Mouse (Mus musculus) gastrocnemius, postnatal 14 days (tissue): ENCODE results near the gene Tfap2b. TPM values are rescaled to one million over a fixed set of nuclear protein-coding genes. Genes with fewer than 3 reads are reported as not detected.

ENCODE experiments used
- DNase-seq: peaks from one replicate; pipeline ENCODE4 v3.0.0; 2021; ENCODE audit warnings: mixed read lengths
- intact Hi-C: fragments of 180-260 bp; cut with DNase I; formaldehyde crosslinking; loops from one replicate; pipeline ENCODE4 v1.15.1; 2025; ENCODE audit warnings: low total_unique reads
- total RNA-seq, 2 experiments: library from RNA; stranded (reverse); gene quantifications; 2 replicates each; pipeline ENCODE4 v1.2.3; 2021

Gene Tfap2b
- total RNA-seq, 2 experiments from 2014 or later = not detected

DNA sequence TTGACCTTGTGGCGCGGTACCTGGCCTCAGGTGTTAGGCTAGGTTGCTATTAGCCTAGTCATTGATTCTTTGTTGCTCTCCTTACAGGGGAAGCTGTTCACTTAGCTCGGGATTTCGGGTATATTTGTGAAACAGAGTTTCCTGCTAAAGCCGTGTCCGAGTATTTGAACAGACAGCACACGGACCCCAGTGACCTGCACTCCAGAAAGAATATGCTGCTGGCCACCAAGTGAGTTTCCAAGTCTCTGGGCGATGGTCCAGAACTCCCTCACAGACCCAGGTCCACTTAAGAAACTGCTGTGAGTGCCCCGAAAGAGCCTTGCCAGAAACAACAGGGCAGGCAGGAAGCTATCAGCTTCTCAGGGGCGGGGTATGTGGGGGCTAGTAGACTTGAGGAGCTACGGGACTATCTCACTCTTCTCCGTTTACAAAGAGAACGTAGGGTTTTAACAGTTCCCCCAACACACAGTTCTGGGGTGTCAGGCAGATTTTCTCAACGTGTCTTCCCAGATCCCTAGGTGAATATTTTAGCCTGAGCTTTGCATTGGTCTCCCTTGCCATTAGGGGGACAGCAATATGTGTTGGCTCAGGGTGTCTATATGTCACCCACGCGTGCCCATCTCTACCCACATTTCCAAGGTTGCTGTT lies 22.3 kb downstream of the Tfap2b start:
- intact Hi-C loops = no loop called here
- no peak for DNase-seq

DNA sequence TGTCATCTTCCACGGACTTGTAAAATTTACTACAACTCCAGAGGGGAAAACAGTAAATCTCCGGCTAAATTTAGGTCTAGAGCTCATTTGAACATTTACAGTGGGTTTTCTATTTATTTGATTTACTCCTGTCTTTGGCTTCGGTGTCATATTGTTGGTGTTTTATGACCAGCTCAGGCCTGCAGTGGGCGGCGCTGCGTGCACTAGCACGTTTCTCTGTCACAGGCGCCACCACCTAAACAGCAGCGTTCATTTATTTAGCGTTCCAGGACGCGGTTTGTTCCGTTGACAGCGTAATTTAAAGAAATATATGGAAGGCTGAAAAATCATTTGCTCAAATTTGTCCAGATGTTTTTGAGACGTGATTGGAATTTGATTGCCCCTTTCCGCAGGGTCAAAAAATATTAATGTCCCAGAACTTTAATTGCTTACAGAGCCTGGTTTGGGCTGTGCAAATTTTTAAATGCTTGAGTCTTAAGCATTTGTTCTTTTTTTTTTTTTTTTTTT lies 22.9 kb downstream of the Tfap2b start:
- intact Hi-C loops = no loop called here
- DNase-seq = no peak

DNA sequence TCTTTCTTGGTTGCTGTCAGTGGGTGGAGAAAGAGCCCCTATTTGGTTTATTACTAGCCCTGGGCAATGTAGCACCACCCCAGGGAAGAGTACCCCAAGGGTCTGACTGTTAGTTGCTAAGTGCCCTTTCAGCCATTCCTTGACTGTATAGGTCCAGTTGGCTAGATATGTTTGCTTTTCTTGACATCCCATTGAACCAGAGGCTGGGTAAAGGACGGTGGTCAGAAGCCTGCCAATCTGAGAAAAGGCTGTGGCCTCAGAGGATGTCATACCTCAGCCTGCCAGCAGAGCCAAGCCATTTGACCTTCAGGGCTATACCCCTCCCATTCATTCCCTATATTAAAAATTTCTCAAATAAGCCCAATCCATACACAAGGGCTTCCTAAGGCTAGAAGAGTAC lies 24.0 kb downstream of the Tfap2b start:
- DNase-seq = no peak
- intact Hi-C loops = no loop called here

DNA sequence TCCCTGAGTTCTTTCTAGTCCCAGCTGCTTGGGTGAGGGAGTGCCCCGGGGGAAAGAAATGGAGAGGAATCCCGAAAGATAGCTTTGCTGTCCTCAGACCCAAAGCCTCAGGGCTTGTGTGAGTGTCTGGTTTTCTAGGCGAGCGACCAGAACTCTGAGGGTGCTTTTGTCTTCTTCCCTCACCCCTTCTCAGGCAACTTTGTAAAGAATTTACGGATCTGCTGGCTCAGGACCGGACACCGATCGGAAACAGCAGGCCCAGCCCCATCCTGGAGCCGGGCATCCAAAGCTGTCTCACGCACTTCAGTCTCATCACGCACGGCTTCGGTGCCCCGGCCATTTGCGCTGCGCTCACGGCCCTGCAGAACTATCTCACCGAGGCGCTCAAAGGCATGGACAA lies 25.1 kb downstream of the Tfap2b start:
- intact Hi-C loops = no loop called here
- DNase-seq = no peak

DNA sequence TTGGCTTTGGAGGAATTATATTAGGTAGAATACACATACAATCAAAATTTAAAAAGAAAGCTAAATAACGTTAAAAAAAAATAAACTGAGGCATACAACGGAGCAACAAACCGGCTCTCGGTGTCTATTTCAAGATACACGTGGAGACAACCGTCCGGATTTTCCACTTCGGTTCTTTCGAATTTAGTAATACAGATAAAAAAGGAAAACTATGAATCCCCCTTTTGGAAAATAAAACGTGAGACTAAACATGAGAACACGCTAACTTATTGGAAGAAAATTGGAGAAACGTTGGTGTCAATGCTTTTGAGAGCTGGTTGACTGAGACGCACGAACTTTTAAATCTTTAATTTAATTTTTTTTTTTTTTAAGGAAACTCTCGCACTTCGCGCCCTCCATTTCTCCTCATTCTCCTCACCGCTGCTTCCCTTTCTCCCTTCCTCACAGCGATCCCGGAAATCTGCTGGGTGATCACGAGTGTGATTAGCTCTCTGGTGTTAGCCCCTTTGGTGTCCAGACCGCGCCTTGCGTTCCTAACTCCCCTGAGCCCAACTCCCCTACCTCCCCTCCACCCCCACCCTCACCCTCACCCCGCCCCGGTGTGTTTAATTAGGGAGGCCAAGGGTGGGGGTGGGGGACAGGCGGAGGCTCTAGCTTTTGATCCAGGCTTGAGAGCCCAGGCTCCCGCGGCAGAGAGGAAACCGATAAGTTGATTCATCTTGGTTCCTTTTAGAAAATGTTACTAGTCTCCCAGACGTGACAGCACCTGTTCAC lies 25.9 kb downstream of the Tfap2b start:
- intact Hi-C loops = no loop called here
- DNase-seq = no peak

DNA sequence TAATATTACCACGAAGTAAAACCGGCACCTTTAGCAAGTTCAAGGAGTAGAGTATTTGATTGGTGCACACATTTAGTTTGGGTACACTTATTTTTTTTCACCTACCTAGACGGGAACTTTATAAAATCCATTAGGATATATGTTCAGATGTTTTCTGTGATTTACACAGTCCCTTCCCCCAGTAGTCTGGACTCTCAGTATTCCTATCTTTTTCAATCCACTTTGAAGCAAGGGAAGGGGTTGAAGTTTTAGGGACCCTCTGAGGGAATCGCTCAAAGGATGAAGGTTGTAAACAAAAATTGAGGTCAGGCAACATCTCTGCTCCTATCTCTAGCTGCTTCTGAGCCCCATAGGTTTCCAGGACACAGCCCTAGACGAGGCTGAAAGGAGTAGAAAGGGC lies 27.3 kb downstream of the Tfap2b start:
- intact Hi-C loops = no loop called here
- no peak for DNase-seq

DNA sequence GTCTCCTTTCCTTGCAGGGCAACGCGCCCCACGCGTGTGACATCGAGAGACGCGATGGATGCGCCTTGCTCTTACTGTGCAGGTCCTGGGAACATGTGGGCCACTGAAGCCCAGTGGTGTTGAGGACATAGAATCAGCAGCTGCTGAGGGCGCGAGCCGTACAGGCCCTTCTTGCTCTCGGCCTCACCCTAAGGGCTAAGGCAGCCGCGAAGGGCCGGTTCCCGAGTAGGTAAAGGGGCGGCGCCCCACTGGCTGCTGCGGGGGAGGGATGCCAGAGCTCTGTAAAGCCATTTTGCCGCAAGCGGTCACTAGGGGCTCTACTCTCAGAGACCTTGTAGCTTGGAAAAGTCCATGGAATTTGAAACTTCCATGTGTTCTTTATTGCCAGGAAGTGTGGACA lies 27.9 kb downstream of the Tfap2b start:
- intact Hi-C loops = no loop called here
- DNase-seq = no peak

DNA sequence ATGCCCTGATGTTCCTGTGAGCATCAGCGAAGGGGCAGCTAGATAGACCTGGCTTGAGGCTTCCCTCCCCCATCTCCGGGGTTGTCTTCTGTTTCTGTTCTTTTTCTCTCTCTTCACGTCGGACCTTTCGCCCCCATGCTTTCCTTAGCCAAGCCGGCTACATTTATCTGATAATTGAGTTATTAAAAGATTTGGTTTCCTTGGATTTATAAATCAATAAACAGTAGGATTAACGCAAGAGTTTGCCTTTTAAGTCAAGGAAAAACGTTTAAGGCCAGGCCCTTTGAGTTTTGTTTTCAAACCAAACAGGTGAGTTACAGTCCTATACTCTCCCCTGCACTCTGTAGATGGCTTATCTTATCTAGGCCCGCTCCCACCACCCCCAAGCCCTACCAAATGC lies 28.3 kb downstream of the Tfap2b start:
- intact Hi-C loops = no loop called here

DNA sequence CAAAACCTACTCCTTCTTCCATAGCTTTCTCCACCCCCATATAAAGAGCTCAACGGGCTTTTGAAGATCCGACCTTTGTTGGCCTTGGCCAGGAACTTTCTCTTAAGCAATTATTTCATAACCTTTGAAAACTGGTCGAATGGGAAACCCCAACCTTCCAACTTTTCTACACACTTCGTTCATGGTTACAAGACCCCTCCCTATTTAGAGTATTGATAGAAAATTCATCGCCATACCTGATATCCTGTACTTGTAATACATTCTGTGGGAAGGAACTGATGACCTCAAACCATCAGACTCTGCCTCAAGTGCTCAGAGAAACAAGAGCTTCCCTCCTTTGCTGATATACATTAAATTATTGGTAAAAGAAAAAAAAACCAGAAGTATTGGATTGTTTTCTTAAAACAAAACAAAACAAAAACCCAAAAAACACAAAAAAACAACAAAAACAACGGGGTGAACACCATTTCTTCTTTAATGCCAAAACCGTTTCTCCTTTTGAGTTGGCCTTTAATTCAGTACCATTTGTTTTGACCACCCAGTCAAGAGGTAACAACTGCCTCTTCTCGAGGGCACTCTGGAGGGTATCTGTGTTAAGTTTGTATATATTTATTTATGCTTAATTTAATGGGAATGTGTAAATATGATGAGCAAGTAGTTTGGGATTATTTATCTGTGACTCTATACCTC lies 29.2 kb downstream of the Tfap2b start:
- no peak for DNase-seq
- intact Hi-C loops = no loop called here

More for the DNA sequence above, 28.3 kb downstream of the Tfap2b start:
- DNase-seq = no peak

DNA sequence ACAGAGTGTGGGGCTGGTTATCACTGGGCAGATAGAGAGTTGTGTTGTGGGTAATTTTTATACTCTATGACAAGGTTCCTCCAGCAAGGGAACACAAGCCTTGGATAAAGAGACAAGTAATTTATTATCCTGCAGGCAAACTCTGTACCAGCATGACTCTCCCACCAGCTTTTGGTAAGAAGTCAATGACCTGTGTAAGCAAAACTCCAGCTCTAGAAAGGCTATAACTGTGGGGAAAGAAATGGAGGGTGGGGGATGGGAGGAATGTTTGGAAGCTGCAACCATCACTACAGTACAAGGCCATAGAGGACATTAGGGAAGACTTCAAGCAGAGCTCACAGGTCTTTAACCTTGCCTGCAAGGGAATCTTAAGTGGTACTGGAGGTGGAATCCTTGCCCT lies 31.3 kb downstream of the Tfap2b start:
- intact Hi-C loops = no loop called here
- no peak for DNase-seq

DNA sequence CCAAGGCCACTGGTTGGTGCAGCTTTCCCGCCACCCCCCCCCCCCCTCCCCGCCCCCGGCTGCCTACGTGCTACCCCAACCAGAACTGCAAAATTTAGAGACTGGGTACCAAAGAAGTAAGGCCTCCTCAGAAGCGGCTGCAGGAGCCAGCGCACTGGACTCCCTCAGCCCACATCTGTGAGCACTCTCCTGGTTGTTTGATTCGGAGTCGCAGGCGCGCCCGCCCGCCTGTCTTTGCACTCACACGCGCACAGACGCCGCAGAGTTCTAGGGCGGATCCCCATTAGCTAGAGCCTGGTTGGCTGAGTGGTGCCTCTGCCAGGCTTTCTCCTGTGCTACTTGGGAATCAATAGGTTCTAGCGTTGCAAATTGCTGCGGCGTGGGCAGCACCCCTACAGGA lies 32.6 kb downstream of the Tfap2b start:
- DNase-seq = no peak
- intact Hi-C loops = no loop called here

DNA sequence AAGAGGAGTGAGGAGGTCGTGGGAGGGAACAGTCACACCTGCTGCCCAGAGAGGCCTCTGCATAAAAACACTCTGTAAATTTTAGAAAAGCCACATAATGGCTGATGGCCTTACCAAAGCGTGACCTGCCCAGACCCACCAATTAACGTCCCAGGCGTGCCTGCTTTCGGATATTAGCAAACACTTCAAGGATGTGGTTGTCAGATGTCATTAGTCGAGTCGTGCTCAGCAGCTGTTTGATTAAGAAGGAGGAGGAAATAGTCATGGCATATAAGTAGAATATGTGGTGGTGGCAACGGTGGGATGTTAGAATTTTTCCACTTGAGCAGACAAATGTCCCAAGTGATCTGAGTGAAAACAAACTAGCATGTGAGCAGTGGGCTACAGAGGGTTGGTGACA lies 33.3 kb downstream of the Tfap2b start:
- intact Hi-C loops = no loop called here
- DNase-seq = no peak

DNA sequence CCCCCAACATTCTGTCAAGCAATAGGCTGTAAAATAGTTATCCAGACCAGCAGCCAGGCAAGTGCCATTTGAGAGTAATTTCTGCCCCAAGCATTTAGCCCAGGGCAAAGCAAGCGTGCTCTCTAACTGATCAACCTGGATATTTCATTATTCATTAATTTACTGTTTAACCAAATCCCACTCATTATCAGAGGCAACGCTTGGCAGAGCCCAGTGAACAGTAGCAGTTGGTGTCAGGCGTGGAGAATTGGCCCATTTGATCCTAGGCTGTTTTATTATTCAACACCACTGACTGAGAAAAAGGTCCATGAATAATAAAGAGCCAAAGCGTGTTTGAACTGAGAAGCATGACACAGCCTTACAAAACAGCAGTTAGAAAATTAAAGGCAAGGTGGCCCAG lies 36.3 kb downstream of the Tfap2b start:
- no peak for DNase-seq
- intact Hi-C loops = no loop called here

DNA sequence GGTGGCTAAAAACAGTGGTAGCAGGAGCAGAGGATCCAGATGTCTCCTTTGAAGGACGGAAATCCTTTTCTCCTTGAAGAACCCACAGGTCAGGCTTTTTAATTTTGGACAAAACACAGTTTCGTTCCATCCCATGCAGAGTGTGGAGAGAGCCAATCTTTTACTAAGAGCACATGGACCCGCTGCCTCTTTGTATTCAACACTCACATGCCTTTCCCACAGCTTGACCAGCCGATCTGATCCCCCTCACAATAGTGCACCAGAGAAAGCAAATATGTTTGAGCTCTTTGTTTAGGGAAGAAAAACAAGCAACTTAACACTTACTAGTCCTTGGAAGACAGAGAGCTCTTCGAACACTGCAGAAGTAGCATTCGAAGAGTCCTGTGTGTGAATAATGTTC lies 42.6 kb downstream of the Tfap2b start:
- intact Hi-C loops = no loop called here
- DNase-seq = no peak

DNA sequence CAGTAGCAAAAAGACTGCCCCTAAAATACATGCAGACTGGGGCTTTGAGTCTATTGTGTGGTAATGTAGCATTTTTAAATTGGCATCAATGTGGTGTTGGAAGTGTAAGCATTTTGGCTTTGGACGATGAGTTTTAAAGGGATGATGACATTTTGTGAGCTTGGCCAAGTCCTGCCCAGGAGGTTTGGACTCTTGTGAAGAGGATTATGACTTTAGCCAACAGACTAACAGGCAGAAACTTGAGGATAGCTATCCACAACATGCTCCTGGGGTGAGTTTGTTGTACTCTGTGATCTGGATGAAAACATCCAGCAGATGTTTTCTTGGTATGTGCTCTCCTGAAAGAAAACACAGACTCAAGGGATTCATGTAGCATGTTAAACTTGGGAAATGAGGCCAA lies 60.9 kb downstream of the Tfap2b start:
- intact Hi-C loops = no loop called here
- DNase-seq = no peak

Other genes starting within 250 kb of the Tfap2b start
- gene Tfap2d, start 105.9 kb upstream of the Tfap2b start, total RNA-seq = not detected